Mouse (Mus musculus): ENCODE data around the gene Otub2. TPM values are rescaled to one million over a fixed set of nuclear protein-coding genes. Genes with fewer than 3 reads are reported as not detected.

Gene Otub2
- polyA plus RNA-seq, 1 experiment from 2014 or later, result 26.2 TPM

- Histone ChIP-seq H3K4me2 (no peak overlapping the region), H3K4me3 (no peak overlapping the region), H3K9me3 (replicated peaks) (no peaks in the 10 kb centered on the region), H3K27me3 (replicated peaks) (peaks cover 13% of the 10 kb centered on the region), H3K9ac (no peak overlapping the region), H3K36me3 (no peaks in the 10 kb centered on the region), H3K27ac (no peak overlapping the region), H3K4me1 (peaks cover 21% of the 10 kb centered on the region)
- WGBS (ENCODE audit: insufficient replicate concordance), result 58% methylated on average over 5 of the region's 5 CpGs
- ATAC-seq, result no peak
These were observed 12.4 kb upstream of the Otub2 start for GRCm38 (mm10) chr12:103376124-103376523.

- no peaks in the 10 kb centered on the region for H3K36me3 ChIP-seq
- no peak overlapping the region for H3K27ac ChIP-seq
- no peak overlapping the region for H3K9ac ChIP-seq
- H3K4me1 ChIP-seq, result peaks cover 21% of the 10 kb centered on the region
- peaks cover 9% of the 10 kb centered on the region; the same call in 1 of the 2 replicates for H3K27me3 ChIP-seq (replicated peaks)
- H3K4me3 ChIP-seq, result no peak overlapping the region
- H3K9me3 ChIP-seq (replicated peaks), result no peaks in the 10 kb centered on the region
- no peak for ATAC-seq
- WGBS (ENCODE audit: insufficient replicate concordance), result 67% methylated on average over 4 of the region's 4 CpGs
- H3K4me2 ChIP-seq, result no peak overlapping the region
These were observed 11.7 kb upstream of the Otub2 start for GRCm38 (mm10) chr12:103376774-103377173.

GRCm38 (mm10) chr12:103380226-103380625 lies 8.3 kb upstream of the Otub2 start:
- no peak overlapping the region for H3K4me3 ChIP-seq
- H3K9ac ChIP-seq, result no peak overlapping the region
- H3K9me3 ChIP-seq (replicated peaks), result no peaks in the 10 kb centered on the region
- H3K4me2 ChIP-seq, result no peak overlapping the region
- H3K27me3 ChIP-seq (replicated peaks), result peaks cover 13% of the 10 kb centered on the region; the same call in 1 of the 2 replicates
- H3K4me1 ChIP-seq, result peaks cover 8% of the 10 kb centered on the region; the same call in 1 of the 2 replicates
- no peak for ATAC-seq
- no peaks in the 10 kb centered on the region for H3K36me3 ChIP-seq
- no peak overlapping the region for H3K27ac ChIP-seq
- WGBS (ENCODE audit: insufficient replicate concordance), result 52% methylated on average over 4 of the region's 4 CpGs

- peak overlapping the region; percentile 98 for H3K9ac ChIP-seq
- peak overlapping the region; percentile 81 for H3K4me2 ChIP-seq
- H3K4me1 ChIP-seq, result peaks cover 73% of the 10 kb centered on the region
- H3K9me3 ChIP-seq (replicated peaks), result no peaks in the 10 kb centered on the region
- 40% methylated on average over 2 of the region's 2 CpGs for WGBS (ENCODE audit: insufficient replicate concordance)
- 0 out of 2 replicates have a peak, but pooled peaks have one; percentile 14 for ATAC-seq
- H3K27me3 ChIP-seq (replicated peaks), result 0 out of 2 replicates have a peak, but pooled peaks cover 4% of the 10 kb centered on the region
- H3K27ac ChIP-seq, result peak overlapping the region; percentile 91
- peak overlapping the region; percentile 92 for H3K4me3 ChIP-seq
- H3K36me3 ChIP-seq, result peaks cover 19% of the 10 kb centered on the region
These were observed 856 bp downstream of the Otub2 start for GRCm38 (mm10) chr12:103389348-103389727.

- Histone ChIP-seq H3K4me1 (peaks cover 76% of the 10 kb centered on the region), H3K9me3 (replicated peaks) (no peaks in the 10 kb centered on the region), H3K9ac (peak overlapping the region; percentile 98), H3K27me3 (replicated peaks) (no peaks in the 10 kb centered on the region), H3K36me3 (peaks cover 20% of the 10 kb centered on the region), H3K27ac (peak overlapping the region; percentile 91), H3K4me3 (peak overlapping the region; percentile 92), H3K4me2 (peak overlapping the region; percentile 81)
- no peak for ATAC-seq
- 55% methylated on average over 4 of the region's 4 CpGs for WGBS (ENCODE audit: insufficient replicate concordance)
These were observed 1.5 kb downstream of the Otub2 start for GRCm38 (mm10) chr12:103389982-103390381.

- 84% methylated on average over 7 of the region's 7 CpGs for WGBS (ENCODE audit: insufficient replicate concordance)
- peak overlapping the region; percentile 92 for H3K4me3 ChIP-seq
- peak overlapping the region; percentile 91 for H3K27ac ChIP-seq
- H3K4me2 ChIP-seq, result peak overlapping the region; percentile 81
- peak overlapping the region; percentile 98; the same call in 1 of the 2 replicates for H3K9ac ChIP-seq
- peaks cover 84% of the 10 kb centered on the region for H3K4me1 ChIP-seq
- no peaks in the 10 kb centered on the region for H3K9me3 ChIP-seq (replicated peaks)
- no peak for ATAC-seq
- no peaks in the 10 kb centered on the region for H3K27me3 ChIP-seq (replicated peaks)
- peaks cover 31% of the 10 kb centered on the region for H3K36me3 ChIP-seq
These were observed 2.6 kb downstream of the Otub2 start for GRCm38 (mm10) chr12:103391098-103391497.

- peak; percentile 91 for ATAC-seq
- peaks cover 87% of the 10 kb centered on the region for H3K4me1 ChIP-seq
- H3K9ac ChIP-seq, result peak overlapping the region; percentile 72
- H3K4me3 ChIP-seq, result peak overlapping the region; percentile 34
- H3K27me3 ChIP-seq (replicated peaks), result no peaks in the 10 kb centered on the region
- peaks cover 41% of the 10 kb centered on the region for H3K36me3 ChIP-seq
- no peaks in the 10 kb centered on the region for H3K9me3 ChIP-seq (replicated peaks)
- peak overlapping the region; percentile 97 for H3K27ac ChIP-seq
- H3K4me2 ChIP-seq, result peak overlapping the region; percentile 81
- 6% methylated on average over 6 of the region's 6 CpGs for WGBS (ENCODE audit: insufficient replicate concordance)
These were observed 5.0 kb downstream of the Otub2 start for GRCm38 (mm10) chr12:103393528-103393927.

GRCm38 (mm10) chr12:103395486-103396275 lies 7.2 kb downstream of the Otub2 start:
- H3K27ac ChIP-seq, result peak overlapping the region; percentile 32

GRCm38 (mm10) chr12:103396751-103397150 lies 8.3 kb downstream of the Otub2 start:
- Histone ChIP-seq H3K36me3 (peaks cover 53% of the 10 kb centered on the region), H3K27ac (peak overlapping the region; percentile 13; the same call in 1 of the 2 replicates), H3K9me3 (replicated peaks) (no peaks in the 10 kb centered on the region), H3K4me3 (no peak overlapping the region), H3K4me2 (no peak overlapping the region), H3K27me3 (replicated peaks) (no peaks in the 10 kb centered on the region), H3K4me1 (peaks cover 58% of the 10 kb centered on the region), H3K9ac (no peak overlapping the region)
- ATAC-seq, result no peak
- WGBS (ENCODE audit: insufficient replicate concordance), result 77% methylated on average over 7 of the region's 7 CpGs

More at GRCm38 (mm10) chr12:103395486-103396275, 7.2 kb downstream of the Otub2 start:
- no peak overlapping the region for H3K4me3 ChIP-seq
- no peaks in the 10 kb centered on the region for H3K9me3 ChIP-seq (replicated peaks)
- ATAC-seq, result no peak
- peaks cover 68% of the 10 kb centered on the region for H3K4me1 ChIP-seq
- H3K4me2 ChIP-seq, result peak overlapping the region; percentile 1; the same call in 1 of the 2 replicates
- H3K9ac ChIP-seq, result peak overlapping the region; percentile 42; the same call in 1 of the 2 replicates
- no peaks in the 10 kb centered on the region for H3K27me3 ChIP-seq (replicated peaks)
- WGBS (ENCODE audit: insufficient replicate concordance), result 79% methylated on average over 12 of the region's 12 CpGs
- H3K36me3 ChIP-seq, result peaks cover 53% of the 10 kb centered on the region

GRCm38 (mm10) chr12:103404131-103404530 lies 15.6 kb downstream of the Otub2 start:
- no peak overlapping the region for H3K9ac ChIP-seq
- H3K4me2 ChIP-seq, result no peak overlapping the region
- H3K9me3 ChIP-seq (replicated peaks), result no peaks in the 10 kb centered on the region
- H3K4me1 ChIP-seq, result peaks cover 4% of the 10 kb centered on the region; the same call in 1 of the 2 replicates
- no peak overlapping the region for H3K27ac ChIP-seq
- H3K36me3 ChIP-seq, result peaks cover 97% of the 10 kb centered on the region
- no peak overlapping the region for H3K4me3 ChIP-seq
- WGBS (ENCODE audit: insufficient replicate concordance), result 88% methylated on average over 18 of the region's 18 CpGs
- H3K27me3 ChIP-seq (replicated peaks), result no peaks in the 10 kb centered on the region
- ATAC-seq, result no peak

- peaks cover 100% of the 10 kb centered on the region for H3K36me3 ChIP-seq
- H3K4me3 ChIP-seq, result no peak within 1 kb of the TSS
- H3K4me2 ChIP-seq, result no peak within 1 kb of the TSS
- 90% methylated on average over 4 of the region's 4 CpGs for WGBS (ENCODE audit: insufficient replicate concordance)
- peaks cover 4% of the 10 kb centered on the region; the same call in 1 of the 2 replicates for H3K4me1 ChIP-seq
- H3K9ac ChIP-seq, result no peak within 1 kb of the TSS; the same call in 1 of the 2 replicates
- ATAC-seq, result no peak
- H3K27ac ChIP-seq, result no peak within 1 kb of the TSS
- H3K27me3 ChIP-seq (replicated peaks), result no peaks in the 10 kb centered on the region
- no peaks in the 10 kb centered on the region for H3K9me3 ChIP-seq (replicated peaks)
These were observed 19.2 kb downstream of the Otub2 start, which contains the start of gene 9330161L09Rik for GRCm38 (mm10) chr12:103407720-103408119. 9330161L09Rik (minus strand) TSS chr12:103407820.

- Histone ChIP-seq H3K9ac (no peak overlapping the region; the same call in 1 of the 2 replicates), H3K9me3 (replicated peaks) (no peaks in the 10 kb centered on the region), H3K4me1 (peaks cover 4% of the 10 kb centered on the region; the same call in 1 of the 2 replicates), H3K27me3 (replicated peaks) (no peaks in the 10 kb centered on the region), H3K36me3 (peaks cover 100% of the 10 kb centered on the region), H3K4me2 (no peak overlapping the region), H3K27ac (no peak overlapping the region), H3K4me3 (no peak overlapping the region)
- ATAC-seq, result no peak
- 90% methylated on average over 10 of the region's 10 CpGs for WGBS (ENCODE audit: insufficient replicate concordance)
These were observed 19.7 kb downstream of the Otub2 start for GRCm38 (mm10) chr12:103408144-103408543.

Data from liver, embryonic 12.5 days (tissue).